In the genomic region with DNA sequence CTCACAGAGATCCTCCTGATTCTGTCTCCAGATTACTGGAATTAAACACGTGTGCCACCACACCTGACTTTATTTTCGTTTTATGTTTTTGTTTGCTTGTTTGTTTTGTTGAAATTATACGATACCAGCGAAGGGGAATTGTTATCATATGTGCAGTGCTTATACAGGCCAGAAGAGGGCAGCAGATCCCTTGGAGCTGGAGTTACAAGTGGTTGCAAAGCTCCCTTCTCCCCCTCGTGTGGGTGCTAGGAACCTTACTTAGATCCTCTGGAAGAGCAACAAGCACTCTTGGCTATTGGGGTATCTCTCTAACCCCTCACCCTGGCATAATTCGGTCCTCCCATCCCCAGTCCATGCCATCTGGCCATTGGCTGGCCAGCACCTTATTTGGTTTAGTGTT, we compare ENCODE assay signal across 10 mouse cellular contexts. TPM values are rescaled to one million over a fixed set of nuclear protein-coding genes. Genes with fewer than 3 reads are reported as not detected.
DNase-seq lines count a peak whose midpoint lies in the region; ATAC-seq and TF ChIP-seq lines count a peak whose summit lies in the region.
"Had no signal": no experiment of that assay in that cellular context is flagged by ENCODE, and none has a peak within 500 bp of the region (broad histone marks: within the 10 kb centered on the region; RNA-seq: fewer than 3 reads in every experiment).

No protein-coding gene starts in this region.

- no peaks in the 10 kb centered on the region for H3K27me3 ChIP-seq in lung, postnatal 0 days (replicated peaks; ENCODE audit: insufficient read depth, low read length)
- H3K27me3 ChIP-seq in small intestine, adult 2 months (ENCODE audit: control insufficient read depth, insufficient read depth, low read length): no peaks in the 10 kb centered on the region
- H3K27me3 ChIP-seq in heart, embryonic 10.5 days (ENCODE audit: insufficient read depth, poor library complexity, severe bottlenecking): no peaks in the 10 kb centered on the region
- H3K27me3 ChIP-seq: embryonic facial prominence, embryonic 15.5 days; liver, embryonic 15.5 days had no signal

- no peaks in the 10 kb centered on the region for H3K36me3 ChIP-seq in lung, postnatal 0 days (ENCODE audit: insufficient read depth, low read length)
- no peaks in the 10 kb centered on the region for H3K36me3 ChIP-seq in small intestine, adult 2 months (ENCODE audit: control insufficient read depth, insufficient read depth, low read length)
- H3K36me3 ChIP-seq in heart, embryonic 10.5 days: no peaks in the 10 kb centered on the region
- H3K36me3 ChIP-seq: embryonic facial prominence, embryonic 15.5 days; liver, embryonic 15.5 days had no signal

- no peak overlapping the region for H3K9ac ChIP-seq in lung, postnatal 0 days (replicated peaks; ENCODE audit: low read depth)
- H3K9ac ChIP-seq: embryonic facial prominence, embryonic 15.5 days; liver, embryonic 15.5 days had no signal

- no peak overlapping the region for H3K4me3 ChIP-seq in lung, postnatal 0 days (ENCODE audit: low read depth, low read length)
- no peak overlapping the region for H3K4me3 ChIP-seq in small intestine, adult 2 months (ENCODE audit: low read depth, low read length)
- H3K4me3 ChIP-seq in heart, embryonic 10.5 days: no peak overlapping the region
- H3K4me3 ChIP-seq: embryonic facial prominence, embryonic 15.5 days; liver, embryonic 15.5 days had no signal

- no peak overlapping the region for H3K27ac ChIP-seq in lung, postnatal 0 days (ENCODE audit: low read length)
- H3K27ac ChIP-seq in small intestine, adult 2 months (ENCODE audit: insufficient read depth, low read depth, low read length): no peak overlapping the region
- no peak overlapping the region for H3K27ac ChIP-seq in heart, embryonic 10.5 days
- H3K27ac ChIP-seq: embryonic facial prominence, embryonic 15.5 days; liver, embryonic 15.5 days had no signal

- H3K4me2 ChIP-seq in lung, postnatal 0 days (replicated peaks; ENCODE audit: low read depth, low read length): no peak overlapping the region
- H3K4me2 ChIP-seq: embryonic facial prominence, embryonic 15.5 days; liver, embryonic 15.5 days had no signal

- no peak for TF ChIP-seq POLR2A in brain, embryonic 14.5 days (IDR thresholded peaks at IDR 0.05; ENCODE audit: borderline replicate concordance, extremely low read depth, insufficient read depth, insufficient read length, poor library complexity, severe bottlenecking)
- no peak for TF ChIP-seq POLR2A in small intestine, adult 2 months (IDR thresholded peaks at IDR 0.05; ENCODE audit: low read depth, low read length)

- no peak for TF ChIP-seq EP300 in lung, postnatal 0 days (IDR thresholded peaks at IDR 0.05)

- no peaks in the 10 kb centered on the region for H3K4me1 ChIP-seq in lung, postnatal 0 days (ENCODE audit: insufficient read depth, low read depth, low read length)
- peaks cover 6% of the 10 kb centered on the region; the same call in 1 of the 2 replicates for H3K4me1 ChIP-seq in small intestine, adult 2 months (ENCODE audit: control insufficient read depth, insufficient read depth, insufficient read length, low read length)
- H3K4me1 ChIP-seq in heart, embryonic 10.5 days: no peaks in the 10 kb centered on the region
- H3K4me1 ChIP-seq: embryonic facial prominence, embryonic 15.5 days; liver, embryonic 15.5 days had no signal

- DNase-seq in cerebellum, postnatal 14 days: peak; percentile 30 to 57
- DNase-seq in cerebellum, adult 11 months: no peak
- DNase-seq in lung, postnatal 0 days (ENCODE audit: low spot score): no peak
- DNase-seq in lung, postnatal 25 days (ENCODE audit: low spot score): no peak
- no peak for DNase-seq in brain, embryonic 14.5 days (ENCODE audit: low read depth)
- no peak for DNase-seq in heart, embryonic 10.5 days (ENCODE audit: low spot score)
- DNase-seq in ovary, adult 18-20 months (ENCODE audit: low spot score): no peak

- H3K9me3 ChIP-seq in lung, postnatal 0 days (ENCODE audit: low read length): no peaks in the 10 kb centered on the region
- 0 out of 2 replicates have a peak, but pooled peaks cover 3% of the 10 kb centered on the region for H3K9me3 ChIP-seq in heart, embryonic 10.5 days
- H3K9me3 ChIP-seq: embryonic facial prominence, embryonic 15.5 days; liver, embryonic 15.5 days had no signal

- whole genome bisulfite sequencing in lung, postnatal 0 days: 42% methylated on average over 6 of the region's 6 CpGs
- 55% methylated on average over 6 of the region's 6 CpGs for WGBS in small intestine, adult 2 months
- WGBS in heart, embryonic 10.5 days: 43% methylated on average over 6 of the region's 6 CpGs

- peak; percentile 67 for TF ChIP-seq CTCF in lung, postnatal 0 days (IDR thresholded peaks at IDR 0.05)
- peak; percentile 41; the same call in 1 of the 2 replicates for TF ChIP-seq CTCF in brain, embryonic 14.5 days (IDR thresholded peaks at IDR 0.05; ENCODE audit: borderline replicate concordance, extremely low read depth, insufficient read depth, insufficient read length)
- peak; percentile 58; the same call in 1 of the 2 replicates for TF ChIP-seq CTCF in small intestine, adult 2 months (IDR thresholded peaks at IDR 0.05; ENCODE audit: extremely low read depth, insufficient read length, insufficient replicate concordance, low read depth, low read length)

- no peak for ATAC-seq in lung, postnatal 0 days

RNA-seq across cellular contexts. Expression of a gene that starts 24.7 kb away (rescaled TPM):
- polyA plus RNA-seq in lung, postnatal 0 days (2015; fragmentation: Nextera tagmentation; extraction: Ambion mirVana): 66.8 and 66.9 TPM in 2 replicates
- polyA plus RNA-seq in brain, embryonic 14.5 days (2012; rRNA removed): 62.8 and 106 TPM in 2 replicates
- polyA plus RNA-seq in small intestine, adult 2 months (2012; rRNA removed): 46.5 and 85.8 TPM in 2 replicates
- polyA plus RNA-seq in heart, embryonic 10.5 days (2016; fragmentation: Nextera tagmentation; extraction: Ambion mirVana): 21.7 and 56.6 TPM in 2 replicates

RNA-seq across cellular contexts. Expression of a gene that starts 50.4 kb away (rescaled TPM):
- polyA plus RNA-seq in lung, postnatal 0 days (2015; fragmentation: Nextera tagmentation; extraction: Ambion mirVana): 0.38 and 1.2 TPM in 2 replicates
- polyA plus RNA-seq in brain, embryonic 14.5 days (2012; rRNA removed): 44.7 and 51.8 TPM in 2 replicates
- 23.8 and 28.0 TPM in 2 replicates for polyA plus RNA-seq in small intestine, adult 2 months (2012; rRNA removed)
- 1.6 and 2.0 TPM in 2 replicates for polyA plus RNA-seq in heart, embryonic 10.5 days (2016; fragmentation: Nextera tagmentation; extraction: Ambion mirVana)

Comparison
In these comparisons a context has a peak if more than half of its experiments do, and no peak if none do; other contexts are left out.
1. DNase-seq: peak in cerebellum, postnatal 14 days (2 of 2); none in cerebellum, adult 11 months (single experiment), lung, postnatal 0 days (single experiment), lung, postnatal 25 days (single experiment), brain, embryonic 14.5 days (single experiment), heart, embryonic 10.5 days (single experiment) and ovary, adult 18-20 months (single experiment).
2. Peak in every context shown above with its lines, with median percentiles within 50 percentile points of each other: CTCF ChIP-seq.